ENCODE assay signal across 23 mouse cellular contexts in genomic region chr3:132893676-132894075, GRCm38 (mm10). TPM values are rescaled to one million over a fixed set of nuclear protein-coding genes. Genes with fewer than 3 reads are reported as not detected.
DNase-seq lines count a peak whose midpoint lies in the region; ATAC-seq and TF ChIP-seq lines count a peak whose summit lies in the region.
"Had no signal": no experiment of that assay in that cellular context is flagged by ENCODE, and none has a peak within 500 bp of the region (broad histone marks: within the 10 kb centered on the region; RNA-seq: fewer than 3 reads in every experiment).

No protein-coding gene starts in this region.

- peaks cover 3 to 8% of the 10 kb centered on the region in 2 experiments; a peak in 2 of 4 replicates for H3K4me1 ChIP-seq in heart, embryonic 14.5 days (ENCODE audit: control insufficient read depth in 2 of 2, insufficient read depth in 2 of 2, low read length in 2 of 2)
- H3K4me1 ChIP-seq in hindbrain, postnatal 0 days (ENCODE audit: insufficient read depth, low read length): no peaks in the 10 kb centered on the region
- no peaks in the 10 kb centered on the region for H3K4me1 ChIP-seq in hindbrain, embryonic 16.5 days (ENCODE audit: control insufficient read depth, insufficient read depth, low read depth, low read length)
- peaks cover 0 to 6% of the 10 kb centered on the region in 2 experiments; a peak in 1 of 4 replicates for H3K4me1 ChIP-seq in CH12.LX (ENCODE audit: control insufficient read depth in 1 of 2, insufficient read depth in 2 of 2)
- H3K4me1 ChIP-seq in MEL (ENCODE audit: control insufficient read depth in 1 of 2, insufficient read depth in 2 of 2, low read length in 2 of 2): no peaks in the 10 kb centered on the region
- no peaks in the 10 kb centered on the region for H3K4me1 ChIP-seq in liver, embryonic 12.5 days
- H3K4me1 ChIP-seq: embryonic facial prominence, embryonic 15.5 days; forebrain, embryonic 10.5 days; hindbrain, embryonic 15.5 days had no signal

- TF ChIP-seq POLR2A in CH12.LX (IDR thresholded peaks at IDR 0.05; ENCODE audit: low read depth, low read length): no peak
- TF ChIP-seq POLR2A in MEL (IDR thresholded peaks at IDR 0.05; ENCODE audit: control insufficient read depth in 1 of 2, insufficient read depth in 1 of 2, low read depth in 1 of 2, low read length in 2 of 2, poor library complexity in 1 of 2): no peak

- in situ Hi-C loops in CH12.LX (cut with MboI; ENCODE audit: low pct_ligation_motif_present, low pct_unique_long_range_greater_than_20kb, low sequenced_read_pairs): loop anchor here (5.0 kb wide), 1 partner anchor 34 kb away; no protein-coding TSS in a partner anchor

- H3K79me2 ChIP-seq in CH12.LX (replicated peaks; ENCODE audit: control insufficient read depth, extremely low read depth, insufficient read depth, poor library complexity, severe bottlenecking) (no peaks in the 10 kb centered on the region), MEL (ENCODE audit: control insufficient read depth, insufficient read depth, low read length, poor library complexity) (no peaks in the 10 kb centered on the region)

- TF ChIP-seq RAD21 in CH12.LX (IDR thresholded peaks at IDR 0.05; ENCODE audit: low read depth, low read length) (no peak), MEL (IDR thresholded peaks at IDR 0.05; ENCODE audit: low read depth, low read length) (no peak)

- no peaks in the 10 kb centered on the region for H3K36me3 ChIP-seq in heart, embryonic 14.5 days (ENCODE audit: control insufficient read depth, insufficient read depth, low read length)
- no peaks in the 10 kb centered on the region for H3K36me3 ChIP-seq in hindbrain, postnatal 0 days (ENCODE audit: insufficient read depth, low read length)
- H3K36me3 ChIP-seq in hindbrain, embryonic 16.5 days (ENCODE audit: control insufficient read depth, insufficient read depth, low read length): no peaks in the 10 kb centered on the region
- H3K36me3 ChIP-seq in CH12.LX (replicated peaks in 1 of 2; ENCODE audit: control insufficient read depth in 1 of 2, insufficient read depth in 1 of 2, low read length in 1 of 2) (no peaks in the 10 kb centered on the region), MEL (ENCODE audit: control insufficient read depth in 1 of 2, insufficient read depth in 2 of 2, low read length in 2 of 2) (no peaks in the 10 kb centered on the region)
- no peaks in the 10 kb centered on the region for H3K36me3 ChIP-seq in liver, embryonic 12.5 days
- H3K36me3 ChIP-seq: embryonic facial prominence, embryonic 15.5 days; forebrain, embryonic 10.5 days; heart, embryonic 12.5 days; hindbrain, embryonic 15.5 days had no signal

- intact Hi-C loops in heart, postnatal 14 days (cut with DNase I): no loop called here

- dilution Hi-C loops in CH12.LX (cut with MboI; ENCODE audit: extremely low pct_ligation_motif_present, extremely low pct_unique_long_range_greater_than_20kb, low sequenced_read_pairs): no loop called here

- H3K27ac ChIP-seq in heart, embryonic 14.5 days (replicated peaks in 1 of 2; ENCODE audit: control insufficient read depth in 1 of 2, insufficient read depth in 1 of 2, low read depth in 2 of 2, low read length in 2 of 2): no peak overlapping the region
- H3K27ac ChIP-seq in hindbrain, postnatal 0 days: no peak overlapping the region
- H3K27ac ChIP-seq in hindbrain, embryonic 16.5 days (ENCODE audit: low read depth, low read length): no peak overlapping the region
- H3K27ac ChIP-seq in CH12.LX (ENCODE audit: insufficient read depth, low read depth) (no peak overlapping the region), MEL (ENCODE audit: control insufficient read depth, low read depth, low read length) (no peak overlapping the region)
- no peak overlapping the region for H3K27ac ChIP-seq in liver, embryonic 12.5 days
- H3K27ac ChIP-seq: embryonic facial prominence, embryonic 15.5 days; forebrain, embryonic 10.5 days; hindbrain, embryonic 15.5 days had no signal

- no peak for TF ChIP-seq EP300 in CH12.LX (IDR thresholded peaks at IDR 0.05; ENCODE audit: low read length)
- TF ChIP-seq EP300 in MEL (IDR thresholded peaks at IDR 0.05; ENCODE audit: low read depth in 1 of 2, low read length in 2 of 2): no peak

- 82% methylated on average over 3 of the region's 3 CpGs for WGBS in heart, embryonic 14.5 days
- 88% methylated on average over 3 of the region's 3 CpGs for WGBS in hindbrain, postnatal 0 days
- WGBS in hindbrain, embryonic 16.5 days: 76% methylated on average over 3 of the region's 3 CpGs
- 66% methylated on average over 3 of the region's 3 CpGs for WGBS in liver, embryonic 12.5 days (ENCODE audit: insufficient replicate concordance)

- no peaks in the 10 kb centered on the region for H3K27me3 ChIP-seq in heart, embryonic 14.5 days (ENCODE audit: control insufficient read depth, insufficient read depth, low read length)
- no peaks in the 10 kb centered on the region for H3K27me3 ChIP-seq in hindbrain, postnatal 0 days (ENCODE audit: insufficient read depth, low read length)
- no peaks in the 10 kb centered on the region for H3K27me3 ChIP-seq in hindbrain, embryonic 16.5 days (replicated peaks; ENCODE audit: control insufficient read depth, insufficient read depth, low read length)
- H3K27me3 ChIP-seq in CH12.LX (replicated peaks): no peaks in the 10 kb centered on the region
- no peaks in the 10 kb centered on the region; a peak in 1 of 4 replicates for H3K27me3 ChIP-seq in MEL (ENCODE audit: control insufficient read depth in 1 of 2, insufficient read depth in 2 of 2, low read length in 2 of 2)
- no peaks in the 10 kb centered on the region for H3K27me3 ChIP-seq in liver, embryonic 12.5 days (replicated peaks)
- H3K27me3 ChIP-seq: embryonic facial prominence, embryonic 15.5 days; heart, embryonic 12.5 days; hindbrain, embryonic 15.5 days had no signal

- DNase-seq in heart, postnatal 14 days: no peak
- no peak for DNase-seq in hindbrain, postnatal 0 days (ENCODE audit: low spot score)
- DNase-seq in CH12.LX (ENCODE audit: extremely low read depth): peak; percentile 59
- peak; percentile 28 for DNase-seq in MEL (ENCODE audit: low read depth, low spot score)
- DNase-seq in layer of hippocampus, adult 11-12 months (ENCODE audit: low spot score): no peak
- DNase-seq: adrenal gland, postnatal 10 days; cerebellum, adult 11 months; cerebellum, adult 8-10 months; cerebellum, postnatal 14 days; embryo, embryonic 11 days; gastrocnemius, postnatal 36 days; kidney, adult 11 months; kidney, adult 9 months had no signal

- no peak for TF ChIP-seq CTCF in hindbrain, postnatal 0 days (IDR thresholded peaks at IDR 0.05; ENCODE audit: low read depth)
- TF ChIP-seq CTCF in CH12.LX (conservative IDR thresholded peaks at IDR 0.05 in 1 of 2, IDR thresholded peaks at IDR 0.05 in 1 of 2; ENCODE audit: low read depth in 2 of 2, low read length in 2 of 2): no peak
- TF ChIP-seq CTCF in MEL (IDR thresholded peaks at IDR 0.05 in 2 of 3, conservative IDR thresholded peaks at IDR 0.05 in 1 of 3; ENCODE audit: control insufficient read depth in 1 of 3, insufficient read depth in 1 of 3, low read depth in 2 of 3, low read length in 3 of 3, poor library complexity in 1 of 3, severe bottlenecking in 1 of 3): no peak

- no peak overlapping the region for H3K4me3 ChIP-seq in heart, embryonic 14.5 days (ENCODE audit: control insufficient read depth in 1 of 2, insufficient read depth in 1 of 2, low read depth in 1 of 2, low read length in 2 of 2)
- no peak overlapping the region for H3K4me3 ChIP-seq in hindbrain, postnatal 0 days (ENCODE audit: low read length)
- H3K4me3 ChIP-seq in hindbrain, embryonic 16.5 days (ENCODE audit: low read length): no peak overlapping the region
- H3K4me3 ChIP-seq in CH12.LX (replicated peaks in 1 of 3; ENCODE audit: low read depth in 2 of 3, low read length in 2 of 3, poor library complexity in 1 of 3) (no peak overlapping the region), MEL (ENCODE audit: control insufficient read depth in 1 of 2, insufficient read depth in 1 of 2, low read depth in 2 of 2, low read length in 2 of 2) (no peak overlapping the region)
- H3K4me3 ChIP-seq in liver, embryonic 12.5 days: no peak overlapping the region
- H3K4me3 ChIP-seq: embryonic facial prominence, embryonic 15.5 days; erythroblast, embryonic 14.5 days; forebrain, embryonic 10.5 days; heart, embryonic 12.5 days; hindbrain, embryonic 15.5 days had no signal

- no peak overlapping the region for H3K9ac ChIP-seq in heart, embryonic 14.5 days (ENCODE audit: low read length)
- H3K9ac ChIP-seq in hindbrain, postnatal 0 days (replicated peaks; ENCODE audit: low read length): no peak overlapping the region
- no peak overlapping the region for H3K9ac ChIP-seq in hindbrain, embryonic 16.5 days (ENCODE audit: low read depth, low read length)
- H3K9ac ChIP-seq in CH12.LX (ENCODE audit: insufficient read depth, low read depth) (no peak overlapping the region), MEL (ENCODE audit: control insufficient read depth, low read depth, low read length, poor library complexity, severe bottlenecking) (no peak overlapping the region)
- no peak overlapping the region for H3K9ac ChIP-seq in liver, embryonic 12.5 days
- H3K9ac ChIP-seq: embryonic facial prominence, embryonic 15.5 days; heart, embryonic 12.5 days; hindbrain, embryonic 15.5 days had no signal

- H3K9me3 ChIP-seq in heart, embryonic 14.5 days (ENCODE audit: control insufficient read depth, low read length): no peaks in the 10 kb centered on the region
- H3K9me3 ChIP-seq in hindbrain, postnatal 0 days (ENCODE audit: low read length): no peaks in the 10 kb centered on the region
- H3K9me3 ChIP-seq in hindbrain, embryonic 16.5 days (ENCODE audit: control insufficient read depth, low read length): no peaks in the 10 kb centered on the region
- H3K9me3 ChIP-seq in CH12.LX (replicated peaks; ENCODE audit: low read length) (no peaks in the 10 kb centered on the region), MEL (replicated peaks; ENCODE audit: insufficient read depth, low read length) (no peaks in the 10 kb centered on the region)
- H3K9me3 ChIP-seq in liver, embryonic 12.5 days (replicated peaks): no peaks in the 10 kb centered on the region
- H3K9me3 ChIP-seq: embryonic facial prominence, embryonic 15.5 days; forebrain, embryonic 10.5 days; heart, embryonic 12.5 days; hindbrain, embryonic 15.5 days had no signal

- ATAC-seq in heart, embryonic 14.5 days (ENCODE audit: insufficient number of reproducible peaks, insufficient read depth, low FRiP score, low read depth): no peak
- peak; percentile 40; the same call in 1 of the 2 replicates for ATAC-seq in hindbrain, postnatal 0 days
- no peak for ATAC-seq in hindbrain, embryonic 16.5 days
- ATAC-seq in liver, embryonic 12.5 days: no peak
- ATAC-seq: forebrain, embryonic 14.5 days had no signal

- peak overlapping the region; percentile 38 for H3K4me2 ChIP-seq in heart, embryonic 14.5 days (ENCODE audit: low read length)
- no peak overlapping the region for H3K4me2 ChIP-seq in hindbrain, postnatal 0 days (ENCODE audit: low read depth, low read length)
- no peak overlapping the region for H3K4me2 ChIP-seq in hindbrain, embryonic 16.5 days (ENCODE audit: low read length)
- peak overlapping the region; percentile 45; the same call in 1 of the 2 replicates for H3K4me2 ChIP-seq in CH12.LX (ENCODE audit: insufficient read depth, low read depth, poor library complexity, severe bottlenecking)
- no peak overlapping the region for H3K4me2 ChIP-seq in liver, embryonic 12.5 days
- H3K4me2 ChIP-seq: embryonic facial prominence, embryonic 15.5 days; heart, embryonic 12.5 days; hindbrain, embryonic 15.5 days had no signal

RNA-seq across cellular contexts. Expression of gene Npnt, which starts 56.4 kb away (rescaled TPM):
- polyA plus RNA-seq in heart, embryonic 14.5 days (2014; fragmentation: Nextera tagmentation; extraction: Ambion mirVana): 18.2 and 21.8 TPM in 2 replicates
- 1 to 10 TPM; 3.5 to 5.5 TPM for total RNA-seq in heart, postnatal 14 days (2021)
- total RNA-seq in hindbrain, postnatal 0 days (2014; rRNA removed): 12.6 and 12.8 TPM in 2 replicates
- 20.6 and 22.9 TPM in 2 replicates for polyA plus RNA-seq in hindbrain, postnatal 0 days (2015; fragmentation: Nextera tagmentation; extraction: Ambion mirVana)
- 23.8 and 30.0 TPM in 2 replicates for polyA plus RNA-seq in hindbrain, embryonic 16.5 days (2015; fragmentation: Nextera tagmentation; extraction: Ambion mirVana)
- total RNA-seq in CH12.LX (2012; rRNA removed) (0.50 and 1.0 TPM in 2 replicates), CH12.LX (2014; rRNA removed) (0.08 TPM in 1 of 2 replicates, not detected in the other), MEL (2012; rRNA removed) (0.10 TPM in 1 of 2 replicates, not detected in the other)
- polyA plus RNA-seq in CH12.LX (2012; ENCODE audit: insufficient read length, low read depth) (0.20 and 0.23 TPM in 2 replicates), MEL (2012; ENCODE audit: insufficient read depth in 1 of 2, insufficient read length in 2 of 2, low read depth in 1 of 2, low replicate concordance in 2 of 2, missing spikeins in 1 of 2) (under 1 TPM in 1 of 2 experiments, not detected in 1; 0.06 TPM)
- polyA plus RNA-seq in liver, embryonic 12.5 days (2016; fragmentation: Nextera tagmentation; extraction: Ambion mirVana): 2.7 and 3.3 TPM in 2 replicates
- total RNA-seq: common myeloid progenitor, adult 5-6 weeks had no signal
- polyA plus RNA-seq: erythroblast, embryonic 14.5 days had no signal

Comparison
In these comparisons a context has a peak if more than half of its experiments do, and no peak if none do; other contexts are left out.
1. H3K4me2 ChIP-seq: peak in heart, embryonic 14.5 days (single experiment) and CH12.LX (single experiment); none in hindbrain, postnatal 0 days (single experiment), hindbrain, embryonic 16.5 days (single experiment) and liver, embryonic 12.5 days (single experiment).
2. DNase-seq: peak in CH12.LX (single experiment) and MEL (single experiment); none in heart, postnatal 14 days (0 of 2), hindbrain, postnatal 0 days (single experiment) and layer of hippocampus, adult 11-12 months (single experiment).